Mouse (Mus musculus): Measurements from ENCODE around the gene Arf4.
"Not testable (repeated sequence)": the region's sequence is repeated elsewhere in the genome, so short reads cannot be mapped to it uniquely, and the experiment has no call there.

The Arf4 gene

DNA sequence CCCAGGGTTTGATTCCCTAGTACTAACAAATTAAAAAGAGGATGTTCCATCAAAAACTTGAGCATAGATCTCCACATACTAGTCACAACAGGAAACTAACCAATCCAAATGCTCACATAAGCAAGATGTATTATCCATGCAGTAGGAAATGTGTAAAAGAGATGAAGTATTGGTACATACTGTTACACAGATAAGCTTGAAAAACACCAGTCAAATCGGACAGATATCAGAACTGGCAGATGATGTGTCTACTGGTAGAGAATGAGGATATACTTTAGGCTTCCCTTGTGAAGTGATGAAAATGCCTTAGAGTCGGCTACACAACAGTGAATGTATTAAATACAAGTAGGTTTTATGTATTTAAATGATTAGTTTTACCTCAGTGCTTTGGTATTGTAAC lies 24.6 kb downstream of the Arf4 start:
- no peak for DNase-seq

DNA sequence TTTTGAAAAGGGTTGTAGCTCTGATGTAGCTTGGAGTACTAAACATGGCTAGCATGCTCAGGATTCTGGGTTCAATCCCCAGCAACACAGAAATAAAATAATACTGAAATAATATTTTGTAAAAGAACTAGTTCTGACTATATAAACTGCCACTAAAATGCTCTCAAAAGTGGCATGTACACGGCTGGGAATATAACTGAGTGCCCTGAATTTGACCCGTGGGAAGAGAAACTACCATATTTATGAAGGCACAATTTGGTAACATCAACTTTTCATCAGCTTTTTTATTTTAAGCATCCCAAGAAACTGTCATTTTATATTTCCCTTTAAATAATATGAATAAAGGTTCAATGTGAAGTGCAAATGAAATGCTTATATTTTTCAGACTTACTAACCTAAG lies 26.0 kb downstream of the Arf4 start:
- no peak for DNase-seq

DNA sequence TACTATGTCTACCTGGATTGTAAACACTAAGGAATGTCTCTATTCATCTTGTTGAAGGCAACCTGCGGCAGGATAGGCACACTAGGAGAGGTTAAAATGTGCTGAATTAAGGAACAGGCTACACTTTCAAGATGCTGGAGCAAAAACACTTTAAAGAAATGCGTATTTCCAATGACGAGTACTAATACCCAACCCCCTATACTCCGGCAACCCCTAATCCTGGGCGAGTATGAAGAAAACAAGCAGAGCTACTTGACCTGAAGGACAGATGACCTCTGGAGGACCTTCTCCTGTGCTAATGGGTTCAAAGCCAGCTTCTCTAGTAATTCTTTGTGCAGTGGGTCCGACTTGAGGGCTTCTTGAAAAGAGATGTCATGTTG lies 30.1 kb downstream of the Arf4 start:
- DNase-seq: no peak

DNA sequence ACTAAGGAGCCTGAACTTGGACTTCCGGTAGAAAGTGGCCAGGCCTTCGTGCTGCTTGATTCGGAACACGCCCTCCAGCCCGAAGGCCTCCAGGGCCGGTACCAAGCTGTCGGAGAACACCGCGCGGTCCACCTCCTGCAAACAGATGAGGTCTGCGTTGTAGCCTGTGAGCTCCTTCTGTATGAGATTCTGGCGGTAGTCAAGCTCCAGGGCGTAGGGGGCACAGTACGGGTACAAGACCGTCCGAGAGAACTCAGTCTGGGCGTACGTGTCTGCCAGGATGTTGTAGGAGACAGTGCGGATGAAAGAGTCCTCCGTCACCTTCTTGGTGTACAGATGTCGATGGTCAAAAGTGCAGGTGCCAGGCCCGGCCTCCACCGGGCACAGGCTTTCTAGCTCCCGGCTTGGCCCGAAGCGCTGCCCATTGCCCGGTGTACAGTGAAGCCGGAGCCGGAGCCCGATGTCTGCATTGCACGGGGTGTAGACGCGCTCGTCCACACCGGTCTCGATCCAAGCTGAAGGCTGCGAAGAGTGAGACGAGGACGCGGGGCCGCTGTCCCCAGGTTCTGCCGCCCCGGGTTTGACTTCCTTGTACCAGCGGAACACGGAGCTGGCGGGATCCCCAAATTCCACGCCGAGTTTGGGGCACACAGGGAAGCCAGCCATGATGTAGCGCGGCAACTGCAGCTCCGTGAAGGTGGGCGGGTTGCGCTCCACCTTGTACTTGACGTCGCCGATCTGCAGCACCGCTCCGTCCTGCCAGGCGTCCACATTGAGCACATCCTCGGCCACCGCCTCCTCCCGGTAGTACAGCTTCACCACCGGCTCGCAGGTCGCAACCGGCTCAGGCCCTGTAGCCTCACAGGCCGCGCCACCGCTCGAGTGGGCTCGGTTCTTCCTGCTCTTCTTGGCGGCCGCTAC lies 30.8 kb downstream of the Arf4 start:
- peak; percentile 57 for DNase-seq

DNA sequence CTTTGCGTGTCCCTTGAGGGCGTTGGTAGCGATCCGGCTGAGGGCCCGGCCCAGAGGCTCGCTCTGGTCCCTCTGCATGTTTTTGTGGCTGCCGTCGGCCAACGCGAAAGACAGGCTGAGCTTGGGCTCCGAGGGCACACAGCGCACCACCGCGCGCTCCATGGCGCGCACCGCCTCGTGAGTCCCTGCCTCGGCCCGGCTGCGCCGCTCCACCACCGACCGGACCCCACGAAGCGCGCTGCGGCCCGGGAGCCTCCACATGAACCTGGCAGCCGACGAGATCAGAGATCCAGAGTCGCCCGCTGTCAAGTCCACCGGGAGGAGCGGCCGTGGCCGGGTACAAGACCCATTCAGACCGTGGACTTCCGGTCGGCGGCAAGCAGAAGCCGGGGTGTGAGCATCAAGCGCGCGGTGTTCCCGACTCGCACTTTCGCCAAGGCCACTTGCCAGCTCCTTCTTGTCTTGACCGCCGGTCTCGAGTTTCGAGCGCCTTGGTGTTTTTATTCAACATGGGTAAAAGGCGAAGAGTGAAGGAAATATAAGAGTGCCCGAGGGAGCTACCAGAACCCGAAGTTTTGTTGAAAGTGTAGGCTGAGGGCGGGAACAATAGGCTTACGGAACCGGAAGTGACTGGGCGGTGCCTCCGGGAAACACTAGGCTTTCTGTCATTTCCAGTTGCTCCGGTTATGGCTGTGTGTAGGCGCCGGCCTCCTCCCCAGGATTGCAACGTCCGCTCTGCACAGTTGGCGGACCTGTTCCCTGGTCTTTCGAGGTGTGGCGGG lies 31.6 kb downstream of the Arf4 start, which contains the start of gene Pde12:
Pde12 (minus strand) TSS at position 592 of the 782 bp plus-strand sequence.
- peak; percentile 86 for DNase-seq

DNA sequence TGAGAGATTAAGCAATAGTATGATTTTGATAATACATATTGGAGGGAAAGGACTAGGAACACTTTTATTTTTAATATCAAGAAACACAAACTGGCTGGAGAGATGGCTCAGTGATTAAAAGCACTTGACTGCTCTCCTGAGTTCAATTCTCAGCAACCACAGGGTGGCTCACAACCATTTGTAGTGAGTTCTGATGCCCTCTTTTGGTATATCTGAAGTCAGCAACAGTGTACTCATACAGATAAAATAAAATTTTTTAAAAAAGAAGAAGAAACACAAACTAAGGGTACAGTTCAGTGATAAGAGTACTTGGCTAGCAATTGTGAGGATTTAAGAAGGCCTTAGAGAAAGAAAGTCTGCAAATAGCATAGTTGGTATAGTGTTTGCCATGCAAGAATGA lies 33.1 kb downstream of the Arf4 start:
- DNase-seq: peak; percentile 14

DNA sequence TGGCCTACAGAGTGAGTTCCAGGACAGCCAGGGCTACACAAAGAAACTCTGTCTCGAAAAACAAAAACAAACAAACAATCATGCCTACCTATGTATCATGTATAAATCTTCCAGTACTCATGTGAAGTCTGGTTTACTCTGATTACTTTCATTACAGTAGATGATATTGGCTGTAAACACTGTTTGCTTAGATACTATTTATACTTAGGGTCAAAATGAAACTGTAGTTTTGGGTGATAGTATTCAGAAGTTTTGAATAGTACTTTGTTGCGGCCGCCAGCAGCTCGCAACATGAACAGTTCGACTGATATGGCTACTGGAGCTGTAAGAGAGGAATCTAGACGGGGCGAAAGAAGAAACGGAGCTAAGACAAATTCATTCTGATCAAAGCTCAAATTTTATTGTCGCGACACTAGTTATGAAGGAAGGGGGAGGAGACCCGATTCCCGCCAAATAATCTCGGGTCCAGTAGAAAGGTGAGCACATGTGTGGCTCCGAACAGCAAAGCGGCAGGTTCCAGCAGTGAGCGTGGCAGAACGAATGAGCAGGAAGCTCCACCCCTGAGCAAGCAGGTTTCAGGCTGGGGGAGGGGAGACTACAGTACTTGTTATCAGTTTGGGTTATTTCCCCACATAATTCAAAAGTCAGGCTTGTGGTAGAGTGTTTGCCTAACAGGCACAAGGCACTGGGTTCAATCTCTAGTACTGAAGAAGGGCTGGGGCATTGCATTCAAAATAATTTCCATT lies 34.2 kb downstream of the Arf4 start:
- not testable (repeated sequence) for DNase-seq

DNA sequence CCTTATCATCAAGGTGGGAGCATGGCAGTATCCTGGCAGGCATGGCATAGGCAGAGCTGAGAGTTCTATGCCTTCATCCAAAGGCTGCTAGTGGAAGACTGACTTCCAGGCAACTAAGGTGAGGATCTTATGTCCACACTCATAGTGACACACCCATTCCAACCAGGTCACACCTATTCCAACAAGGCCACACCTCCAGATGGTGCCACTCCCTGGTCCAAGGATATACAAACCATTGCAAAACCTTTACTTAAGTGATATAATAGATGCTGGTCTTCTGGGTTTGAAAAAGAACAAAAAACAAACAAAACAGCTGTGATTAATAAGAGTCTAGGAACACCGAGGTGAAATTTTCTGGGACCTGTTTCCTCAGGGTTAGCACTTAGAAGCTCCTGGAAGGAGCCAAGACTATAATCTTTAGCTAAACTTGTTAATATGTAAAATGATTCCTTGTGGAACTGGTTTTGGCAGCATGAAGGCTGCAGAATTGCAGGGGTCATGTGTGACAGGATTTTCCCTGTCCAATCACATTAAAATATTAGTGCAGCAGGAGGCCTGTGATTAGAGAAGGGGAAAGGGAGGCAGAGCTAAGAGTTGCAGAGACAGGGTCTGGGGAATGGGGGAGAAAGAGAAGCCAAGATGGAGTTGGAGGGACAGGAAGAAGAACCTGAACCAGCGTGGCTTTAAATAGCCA lies 36.7 kb downstream of the Arf4 start:
- DNase-seq: not testable (repeated sequence)

DNA sequence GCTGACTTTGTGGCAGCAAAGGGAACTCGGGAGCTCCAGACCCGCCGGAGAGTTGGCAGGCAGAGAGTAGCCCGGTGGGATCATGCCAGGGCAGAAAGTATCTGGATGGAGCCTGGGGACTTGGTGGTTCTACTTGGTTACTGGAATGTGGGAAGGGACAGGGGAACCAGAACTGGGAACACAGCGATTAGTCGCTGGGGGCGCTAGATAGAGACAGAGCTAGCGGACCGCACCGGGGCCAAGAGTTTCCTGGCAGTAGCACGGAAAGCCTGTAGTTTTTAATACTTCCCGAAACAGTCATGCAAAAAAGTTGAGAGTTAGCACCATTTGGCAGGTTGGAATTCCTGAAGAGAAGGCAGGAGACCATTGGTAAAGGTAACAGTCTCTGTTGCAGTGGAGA lies 37.5 kb downstream of the Arf4 start:
- DNase-seq: peak; percentile 31

DNA sequence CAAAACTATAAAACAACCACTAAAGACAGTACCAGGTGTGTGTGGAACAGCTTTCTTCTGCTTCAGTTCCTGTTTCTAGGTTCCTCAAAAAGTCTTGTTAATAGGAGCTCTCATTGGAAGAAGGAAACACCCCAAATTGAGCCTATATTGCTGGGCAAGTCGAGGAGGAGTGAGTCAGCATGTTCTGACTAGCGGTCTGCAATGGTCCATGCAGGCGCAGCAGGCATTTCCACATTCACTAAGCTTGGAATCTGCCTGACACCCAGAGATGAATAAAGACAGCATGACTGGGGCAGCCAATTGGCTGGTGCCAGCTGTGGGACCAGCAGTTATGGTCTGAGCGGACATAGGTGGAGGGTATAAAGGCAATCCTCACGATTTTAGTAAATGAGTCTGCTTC lies 37.9 kb downstream of the Arf4 start:
- no peak for DNase-seq

DNA sequence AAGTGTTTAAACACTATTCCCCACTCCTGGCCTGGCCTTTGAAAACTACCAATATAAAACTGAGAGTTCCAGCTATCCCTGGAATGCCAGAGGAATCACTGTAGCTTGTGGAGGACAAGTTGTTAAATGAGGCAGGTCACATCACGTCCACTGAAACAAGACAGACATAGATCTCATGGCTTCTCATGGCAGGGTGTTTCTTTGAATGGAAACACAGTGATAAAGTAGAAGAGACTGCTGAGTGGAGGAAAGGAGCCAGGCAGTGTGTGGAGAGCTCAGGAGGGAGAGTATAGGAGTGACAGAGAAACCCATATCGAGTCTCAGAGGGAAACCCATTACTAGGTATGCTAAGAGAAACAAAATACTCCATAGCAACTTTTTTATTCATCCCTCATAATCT lies 52.9 kb downstream of the Arf4 start:
- DNase-seq: no peak

DNA sequence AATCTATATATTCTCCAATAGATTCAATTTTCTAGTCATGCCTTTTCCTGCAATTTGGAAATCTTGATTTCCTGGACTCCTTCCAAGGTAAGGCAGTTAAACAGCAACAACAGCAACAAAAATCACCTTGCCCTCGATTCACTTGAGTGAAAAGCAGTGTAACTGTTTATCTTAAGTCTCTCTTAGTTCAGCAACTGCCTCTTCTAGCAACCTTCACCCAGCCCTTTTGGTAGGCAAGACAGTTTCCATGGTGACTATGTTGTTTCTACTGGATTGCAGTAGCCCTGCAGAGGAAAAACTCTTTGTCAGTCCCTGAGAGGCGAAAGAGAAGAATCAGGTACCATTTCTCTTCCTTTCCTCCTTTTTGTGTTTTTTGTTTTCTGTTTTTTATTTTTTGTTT lies 53.5 kb downstream of the Arf4 start:
- DNase-seq: no peak

DNA sequence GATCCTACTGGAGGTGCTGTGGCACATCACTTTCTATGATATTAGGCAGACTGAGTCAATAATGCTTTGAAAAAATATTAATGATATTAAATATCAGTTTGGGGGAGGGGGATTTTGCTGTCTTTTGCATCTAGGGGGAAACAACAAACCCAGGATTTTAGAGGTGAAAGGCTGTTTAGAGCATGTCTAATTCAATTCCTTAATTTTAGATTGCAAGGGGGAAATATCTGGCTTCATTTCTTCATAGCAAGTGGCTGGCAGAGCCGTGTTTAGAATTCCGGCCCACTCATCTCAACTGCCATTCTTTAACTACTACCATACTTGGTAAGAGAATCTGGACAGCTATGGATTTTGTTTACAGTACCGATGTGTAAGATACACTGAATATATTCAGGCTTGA lies 55.1 kb downstream of the Arf4 start, which contains the start of gene Dnah12:
Dnah12 (plus strand) TSS at position 301 of the 400 bp plus-strand sequence.
- no peak for DNase-seq

DNA sequence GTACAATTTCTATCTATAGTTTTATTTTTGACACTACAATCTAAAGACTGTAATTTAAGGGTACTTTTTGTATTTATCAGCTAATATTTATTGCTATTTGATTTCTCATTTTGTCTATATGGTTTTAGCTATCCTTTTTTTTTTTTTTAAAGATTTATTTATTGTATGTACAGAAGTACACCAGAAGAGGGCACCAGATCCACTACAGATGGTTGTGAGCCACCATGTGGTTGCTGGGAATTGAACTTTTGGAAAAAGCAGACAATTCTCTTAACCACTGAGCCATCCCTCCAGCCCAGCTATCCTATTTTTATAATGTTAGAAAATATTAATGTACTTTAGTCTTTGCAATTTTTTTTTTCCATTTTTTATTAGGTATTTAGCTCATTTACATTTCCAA lies 60.0 kb downstream of the Arf4 start:
- no peak for DNase-seq

DNA sequence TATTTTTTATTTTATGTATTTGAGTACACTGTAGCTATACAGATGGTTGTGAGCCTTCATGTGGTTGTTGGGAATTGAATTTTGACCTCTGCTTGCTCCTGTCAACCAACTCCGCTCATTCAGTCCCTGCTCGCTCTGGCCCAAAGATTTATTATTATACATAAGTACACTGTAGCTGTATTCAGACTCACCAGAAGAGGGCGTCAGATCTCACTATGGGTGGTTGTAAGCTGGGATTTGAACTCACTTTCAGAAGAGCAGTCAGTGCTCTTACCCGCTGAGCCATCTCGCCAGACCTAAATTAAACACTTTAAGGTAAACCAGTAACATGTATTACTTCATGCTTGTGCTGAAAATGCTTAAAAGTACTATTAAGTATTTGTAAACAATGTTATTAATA lies 67.4 kb downstream of the Arf4 start:
- DNase-seq: peak; percentile 20
